Comparison of ENCODE assay signal across 11 mouse cellular contexts in genomic region chr13:92653283-92653682, GRCm38 (mm10). TPM values are rescaled to one million over a fixed set of nuclear protein-coding genes. Genes with fewer than 3 reads are reported as not detected.
DNase-seq lines count a peak whose midpoint lies in the region; ATAC-seq and TF ChIP-seq lines count a peak whose summit lies in the region.
"Had no signal": no experiment of that assay in that cellular context is flagged by ENCODE, and none has a peak within 500 bp of the region (broad histone marks: within the 10 kb centered on the region; RNA-seq: fewer than 3 reads in every experiment).

No protein-coding gene starts in this region.

- no peaks in the 10 kb centered on the region for H3K36me3 ChIP-seq in hindbrain, embryonic 10.5 days
- H3K36me3 ChIP-seq in hindbrain, embryonic 11.5 days (ENCODE audit: control insufficient read depth, insufficient read depth, low read length) = no peaks in the 10 kb centered on the region
- no peaks in the 10 kb centered on the region for H3K36me3 ChIP-seq in midbrain, embryonic 15.5 days (replicated peaks)
- H3K36me3 ChIP-seq in midbrain, embryonic 16.5 days (ENCODE audit: control insufficient read depth, insufficient read depth, low read length) = no peaks in the 10 kb centered on the region; the same call in 1 of the 2 replicates
- no peaks in the 10 kb centered on the region for H3K36me3 ChIP-seq in stomach, postnatal 0 days (ENCODE audit: control insufficient read depth, insufficient read depth, low read length)
- H3K36me3 ChIP-seq in forebrain, embryonic 16.5 days (ENCODE audit: control insufficient read depth, insufficient read depth) = no peaks in the 10 kb centered on the region
- H3K36me3 ChIP-seq: embryonic facial prominence, embryonic 13.5 days; hindbrain, embryonic 15.5 days; limb, embryonic 15.5 days had no signal

- WGBS in hindbrain, embryonic 10.5 days = 37% methylated on average over 5 of the region's 5 CpGs
- WGBS in hindbrain, embryonic 11.5 days = 50% methylated on average over 5 of the region's 5 CpGs
- WGBS in midbrain, embryonic 15.5 days = 45% methylated on average over 5 of the region's 5 CpGs
- 29% methylated on average over 5 of the region's 5 CpGs for WGBS in midbrain, embryonic 16.5 days
- 19% methylated on average over 5 of the region's 5 CpGs for WGBS in stomach, postnatal 0 days
- 41% methylated on average over 5 of the region's 5 CpGs for WGBS in forebrain, embryonic 16.5 days

- ATAC-seq in hindbrain, embryonic 11.5 days (ENCODE audit: low FRiP score) = no peak
- 0 out of 2 replicates have a peak, but pooled peaks have one; percentile 17 for ATAC-seq in midbrain, embryonic 15.5 days (replicated peaks)
- ATAC-seq in midbrain, embryonic 16.5 days = no peak
- peak; percentile 63; the same call in 1 of the 2 replicates for ATAC-seq in stomach, postnatal 0 days (ENCODE audit: low FRiP score, low TSS enrichment)
- no peak for ATAC-seq in forebrain, embryonic 16.5 days

- DNase-seq in hindbrain, embryonic 10.5 days (ENCODE audit: low spot score) = no peak
- no peak for DNase-seq in hindbrain, embryonic 11.5 days (ENCODE audit: low spot score)
- DNase-seq in heart, postnatal 14 days = peak; percentile 13 to 49
- DNase-seq in stomach, postnatal 0 days (ENCODE audit: low spot score) = peak; percentile 30
- DNase-seq in layer of hippocampus, adult 18-20 months (ENCODE audit: low spot score in 2 of 2) = no peak

- peaks cover 24% of the 10 kb centered on the region for H3K4me1 ChIP-seq in hindbrain, embryonic 10.5 days (replicated peaks)
- H3K4me1 ChIP-seq in hindbrain, embryonic 11.5 days (replicated peaks; ENCODE audit: control insufficient read depth, insufficient read depth, low read length) = no peaks in the 10 kb centered on the region
- H3K4me1 ChIP-seq in midbrain, embryonic 15.5 days = no peaks in the 10 kb centered on the region
- H3K4me1 ChIP-seq in midbrain, embryonic 16.5 days (ENCODE audit: control insufficient read depth, insufficient read depth, low read length) = no peaks in the 10 kb centered on the region
- peaks cover 15% of the 10 kb centered on the region for H3K4me1 ChIP-seq in stomach, postnatal 0 days (replicated peaks; ENCODE audit: control insufficient read depth, insufficient read depth)
- H3K4me1 ChIP-seq in forebrain, embryonic 16.5 days (replicated peaks; ENCODE audit: control insufficient read depth, insufficient read depth, low read length) = no peaks in the 10 kb centered on the region; the same call in none of the 2 replicates
- H3K4me1 ChIP-seq: limb, embryonic 15.5 days had no signal

- TF ChIP-seq EP300 in stomach, postnatal 0 days (optimal IDR thresholded peaks at IDR 0.05) = no peak

- TF ChIP-seq CTCF in stomach, postnatal 0 days (IDR thresholded peaks at IDR 0.05; ENCODE audit: low read depth) = no peak

- H3K9me3 ChIP-seq in hindbrain, embryonic 10.5 days = no peaks in the 10 kb centered on the region
- no peaks in the 10 kb centered on the region for H3K9me3 ChIP-seq in hindbrain, embryonic 11.5 days (ENCODE audit: control insufficient read depth, low read length)
- no peaks in the 10 kb centered on the region for H3K9me3 ChIP-seq in midbrain, embryonic 15.5 days
- H3K9me3 ChIP-seq in midbrain, embryonic 16.5 days (replicated peaks; ENCODE audit: control insufficient read depth, low read length, poor library complexity, severe bottlenecking) = no peaks in the 10 kb centered on the region
- no peaks in the 10 kb centered on the region for H3K9me3 ChIP-seq in stomach, postnatal 0 days (ENCODE audit: control insufficient read depth, low read length)
- H3K9me3 ChIP-seq in forebrain, embryonic 16.5 days (ENCODE audit: control insufficient read depth, low read length) = no peaks in the 10 kb centered on the region
- H3K9me3 ChIP-seq: embryonic facial prominence, embryonic 13.5 days; hindbrain, embryonic 15.5 days; limb, embryonic 15.5 days had no signal

- H3K9ac ChIP-seq in hindbrain, embryonic 11.5 days (ENCODE audit: low read depth, low read length) = no peak overlapping the region
- H3K9ac ChIP-seq in midbrain, embryonic 15.5 days = no peak overlapping the region
- H3K9ac ChIP-seq in midbrain, embryonic 16.5 days (ENCODE audit: low read depth, low read length) = no peak overlapping the region
- H3K9ac ChIP-seq in stomach, postnatal 0 days (ENCODE audit: low read length) = no peak overlapping the region
- H3K9ac ChIP-seq in forebrain, embryonic 16.5 days (replicated peaks; ENCODE audit: low read depth, low read length) = no peak overlapping the region
- H3K9ac ChIP-seq: embryonic facial prominence, embryonic 13.5 days; hindbrain, embryonic 15.5 days; limb, embryonic 15.5 days had no signal

- no peaks in the 10 kb centered on the region for H3K27me3 ChIP-seq in hindbrain, embryonic 10.5 days (ENCODE audit: insufficient read depth, poor library complexity, severe bottlenecking)
- H3K27me3 ChIP-seq in hindbrain, embryonic 11.5 days (ENCODE audit: control insufficient read depth, insufficient read depth, low read length) = no peaks in the 10 kb centered on the region
- no peaks in the 10 kb centered on the region for H3K27me3 ChIP-seq in midbrain, embryonic 15.5 days (replicated peaks)
- no peaks in the 10 kb centered on the region for H3K27me3 ChIP-seq in midbrain, embryonic 16.5 days (ENCODE audit: control insufficient read depth, insufficient read depth, low read depth, low read length)
- no peaks in the 10 kb centered on the region for H3K27me3 ChIP-seq in stomach, postnatal 0 days (ENCODE audit: control insufficient read depth, insufficient read depth, low read length)
- H3K27me3 ChIP-seq in forebrain, embryonic 16.5 days (replicated peaks; ENCODE audit: control insufficient read depth, insufficient read depth, low read length) = no peaks in the 10 kb centered on the region
- H3K27me3 ChIP-seq: embryonic facial prominence, embryonic 13.5 days; hindbrain, embryonic 15.5 days; limb, embryonic 15.5 days had no signal

- intact Hi-C loops in heart, postnatal 14 days (cut with DNase I) = no loop called here

- no peak overlapping the region for H3K4me2 ChIP-seq in hindbrain, embryonic 11.5 days (replicated peaks; ENCODE audit: low read depth, low read length)
- no peak overlapping the region for H3K4me2 ChIP-seq in midbrain, embryonic 15.5 days
- H3K4me2 ChIP-seq in midbrain, embryonic 16.5 days (ENCODE audit: low read length) = no peak overlapping the region
- no peak overlapping the region for H3K4me2 ChIP-seq in stomach, postnatal 0 days (replicated peaks; ENCODE audit: low read depth)
- no peak overlapping the region for H3K4me2 ChIP-seq in forebrain, embryonic 16.5 days (ENCODE audit: low read length)
- H3K4me2 ChIP-seq: embryonic facial prominence, embryonic 13.5 days; hindbrain, embryonic 15.5 days; limb, embryonic 15.5 days had no signal

- no peak overlapping the region for H3K4me3 ChIP-seq in hindbrain, embryonic 10.5 days
- H3K4me3 ChIP-seq in hindbrain, embryonic 11.5 days (ENCODE audit: low read depth, low read length) = no peak overlapping the region
- no peak overlapping the region for H3K4me3 ChIP-seq in midbrain, embryonic 15.5 days
- no peak overlapping the region for H3K4me3 ChIP-seq in midbrain, embryonic 16.5 days (ENCODE audit: low read depth, low read length)
- H3K4me3 ChIP-seq in stomach, postnatal 0 days (ENCODE audit: low read depth, low read length) = no peak overlapping the region
- no peak overlapping the region for H3K4me3 ChIP-seq in forebrain, embryonic 16.5 days (replicated peaks; ENCODE audit: low read length)
- H3K4me3 ChIP-seq: embryonic facial prominence, embryonic 13.5 days; hindbrain, embryonic 15.5 days; limb, embryonic 15.5 days had no signal

- peak overlapping the region; percentile 59; the same call in 1 of the 2 replicates for H3K27ac ChIP-seq in hindbrain, embryonic 10.5 days
- no peak overlapping the region for H3K27ac ChIP-seq in hindbrain, embryonic 11.5 days (ENCODE audit: low read depth, low read length)
- H3K27ac ChIP-seq in midbrain, embryonic 15.5 days = no peak overlapping the region
- no peak overlapping the region for H3K27ac ChIP-seq in midbrain, embryonic 16.5 days (ENCODE audit: low read length)
- peak overlapping the region; percentile 67; the same call in 1 of the 2 replicates for H3K27ac ChIP-seq in stomach, postnatal 0 days (replicated peaks)
- H3K27ac ChIP-seq in forebrain, embryonic 16.5 days (ENCODE audit: low read length) = no peak overlapping the region
- H3K27ac ChIP-seq: embryonic facial prominence, embryonic 13.5 days; hindbrain, embryonic 15.5 days; limb, embryonic 15.5 days had no signal

RNA-seq across cellular contexts. Expression of gene Serinc5, which starts 42.4 kb away (rescaled TPM):
- polyA plus RNA-seq in hindbrain, embryonic 10.5 days (2016; fragmentation: Nextera tagmentation; extraction: Ambion mirVana) = 10.6 and 13.3 TPM in 2 replicates
- polyA plus RNA-seq in hindbrain, embryonic 11.5 days (2014; fragmentation: Nextera tagmentation; extraction: Ambion mirVana) = 10.4 and 13.8 TPM in 2 replicates
- polyA plus RNA-seq in midbrain, embryonic 15.5 days (2015; fragmentation: Nextera tagmentation; extraction: Ambion mirVana) = 18.1 and 18.6 TPM in 2 replicates
- polyA plus RNA-seq in midbrain, embryonic 16.5 days (2015; fragmentation: Nextera tagmentation; extraction: Ambion mirVana) = 18.4 and 19.3 TPM in 2 replicates
- total RNA-seq in heart, postnatal 14 days (2021) = 10 to 100 TPM; 27.2 to 28.4 TPM
- 14.5 and 16.0 TPM in 2 replicates for polyA plus RNA-seq in stomach, postnatal 0 days (2015; fragmentation: Nextera tagmentation; extraction: Ambion mirVana)
- polyA plus RNA-seq in forebrain, embryonic 16.5 days (2015; fragmentation: Nextera tagmentation; extraction: Ambion mirVana) = 21.6 and 28.8 TPM in 2 replicates
- total RNA-seq in layer of hippocampus, adult 18-20 months (2021) = 10 to 100 TPM; 59.0 to 61.1 TPM

Comparison
In these comparisons a context has a peak if more than half of its experiments do, and no peak if none do; other contexts are left out.
1. H3K27ac ChIP-seq: peak in hindbrain, embryonic 10.5 days (single experiment) and stomach, postnatal 0 days (single experiment); none in hindbrain, embryonic 11.5 days (single experiment), midbrain, embryonic 15.5 days (single experiment), midbrain, embryonic 16.5 days (single experiment) and forebrain, embryonic 16.5 days (single experiment).
2. ATAC-seq: peak in midbrain, embryonic 15.5 days (single experiment) and stomach, postnatal 0 days (single experiment); none in hindbrain, embryonic 11.5 days (single experiment), midbrain, embryonic 16.5 days (single experiment) and forebrain, embryonic 16.5 days (single experiment).
3. DNase-seq: peak in heart, postnatal 14 days (2 of 2) and stomach, postnatal 0 days (single experiment); none in hindbrain, embryonic 10.5 days (single experiment), hindbrain, embryonic 11.5 days (single experiment) and layer of hippocampus, adult 18-20 months (0 of 2).